Mouse (Mus musculus) C2C12 (cell line): Measurements from ENCODE around the gene Ear10. TPM values are rescaled to one million over a fixed set of nuclear protein-coding genes. Genes with fewer than 3 reads are reported as not detected.
"Not testable (repeated sequence)": the region's sequence is repeated elsewhere in the genome, so short reads cannot be mapped to it uniquely, and the experiment has no call there.

ENCODE experiments used
- H3K27me3 ChIP-seq: one replicate; pipeline ENCODE4 v1.6.1; 2011; ENCODE audit not compliant: control insufficient read depth, insufficient read depth, insufficient read length
- H3K36me3 ChIP-seq: one replicate; pipeline ENCODE4 v1.6.1; 2011; ENCODE audit not compliant: control insufficient read depth, insufficient read depth
- H3K4me3 ChIP-seq: one replicate; pipeline ENCODE4 v1.5.1; 2011; ENCODE audit warnings: mild to moderate bottlenecking, control low read depth; ENCODE audit not compliant: poor library complexity, insufficient read depth, severe bottlenecking
- H3K79me2 ChIP-seq: one replicate; pipeline ENCODE4 v1.6.1; 2011; ENCODE audit not compliant: control insufficient read depth, insufficient read depth
- H3K79me3 ChIP-seq: one replicate; pipeline ENCODE4 v1.6.1; 2011; ENCODE audit warnings: low read depth, control low read depth
- H3ac ChIP-seq: one replicate; pipeline ENCODE3; 2011; ENCODE audit warnings: low read depth; ENCODE audit not compliant: control insufficient read depth, insufficient read length
- CTCF ChIP-seq: IDR thresholded peaks from one replicate; pipeline ENCODE4 v1.5.1; 2011; ENCODE audit not compliant: control insufficient read depth, insufficient read depth, insufficient read length
- long read RNA-seq, 2 experiments: library from polyadenylated mRNA; unstranded; transcript quantifications; one replicate each; pipeline ENCODE4 v2.0.0; 2019 to 2020
- polyA plus RNA-seq: library from polyadenylated mRNA; unstranded; fragments of >200 nt; fragmentation: generic; extraction: Trizol; gene quantifications from one replicate; pipeline ENCODE4 v1.2.1, GENCODE M21; 2012; ENCODE audit warnings: missing spikeins

The Ear10 gene
- polyA plus RNA-seq = not detected
- long read RNA-seq, experiment 1 = 0 reads
- long read RNA-seq, experiment 2 = 0 reads

GRCm38 (mm10) chr14:43923459-43923858 lies at the start of gene Ear10:
Ear10 (minus strand) TSS chr14:43923559.
- not testable (repeated sequence) for H3K4me3 ChIP-seq, H3ac ChIP-seq, H3K79me3 ChIP-seq, H3K79me2 ChIP-seq, H3K27me3 ChIP-seq, H3K36me3 ChIP-seq

GRCm38 (mm10) chr14:43956769-43957168 lies 33.4 kb upstream of the Ear10 start, which contains the start of gene Ang5:
Ang5 (plus strand) TSS chr14:43957069.
- H3ac ChIP-seq, H3K4me3 ChIP-seq, H3K79me2 ChIP-seq, H3K27me3 ChIP-seq, H3K79me3 ChIP-seq, H3K36me3 ChIP-seq: not testable (repeated sequence)

GRCm38 (mm10) chr14:43955074-43955473 lies 31.7 kb upstream of the Ear10 start:
- H3K79me3 ChIP-seq, H3K4me3 ChIP-seq, H3K27me3 ChIP-seq, H3ac ChIP-seq, H3K36me3 ChIP-seq, H3K79me2 ChIP-seq: not testable (repeated sequence)

GRCm38 (mm10) chr14:43953382-43953781 lies 30.0 kb upstream of the Ear10 start:
- H3K27me3 ChIP-seq = not testable (repeated sequence)

GRCm38 (mm10) chr14:43933399-43933798 lies 10.0 kb upstream of the Ear10 start:
- H3K4me3 ChIP-seq, H3K36me3 ChIP-seq, H3K79me2 ChIP-seq, H3K27me3 ChIP-seq, H3ac ChIP-seq, H3K79me3 ChIP-seq: not testable (repeated sequence)

More at GRCm38 (mm10) chr14:43953382-43953781, 30.0 kb upstream of the Ear10 start:
- H3K79me3 ChIP-seq, H3ac ChIP-seq, H3K4me3 ChIP-seq, H3K36me3 ChIP-seq, H3K79me2 ChIP-seq: not testable (repeated sequence)

- TF ChIP-seq CTCF = peak; percentile 15
- not testable (repeated sequence) for H3K27me3 ChIP-seq, H3K36me3 ChIP-seq, H3K79me3 ChIP-seq, H3ac ChIP-seq, H3K79me2 ChIP-seq, H3K4me3 ChIP-seq
Observed at GRCm38 (mm10) chr14:43932991-43933390, 9.6 kb upstream of the Ear10 start.

GRCm38 (mm10) chr14:43925404-43925950 lies 2.1 kb upstream of the Ear10 start:
- H3K79me2 ChIP-seq, H3K36me3 ChIP-seq, H3K27me3 ChIP-seq, H3K79me3 ChIP-seq: not testable (repeated sequence)
- H3K4me3 ChIP-seq = peak overlapping the region; percentile 29
- peak overlapping the region; percentile 53 for H3ac ChIP-seq

GRCm38 (mm10) chr14:43924688-43925403 lies 1.5 kb upstream of the Ear10 start, which contains the start of gene Gm8113:
Gm8113 (plus strand) TSS chr14:43925390.
- peak within 1 kb of the TSS; percentile 29 for H3K4me3 ChIP-seq
- H3K79me3 ChIP-seq, H3K79me2 ChIP-seq, H3K27me3 ChIP-seq, H3K36me3 ChIP-seq: not testable (repeated sequence)
- peak; percentile 56 for TF ChIP-seq CTCF
- peak within 1 kb of the TSS; percentile 53 for H3ac ChIP-seq
